Mouse (Mus musculus) leukemia stem cell, adult 10-12 weeks (primary cell): ENCODE measurements around the gene Tedc1. TPM values are rescaled to one million over a fixed set of nuclear protein-coding genes. Genes with fewer than 3 reads are reported as not detected.

Experiments
- polyA plus RNA-seq: library from polyadenylated mRNA; stranded (reverse); fragments of >175 nt; gene quantifications from 2 replicates; pipeline ENCODE4 v1.2.3, GENCODE M21; 2012; ENCODE audit warnings: low replicate concordance

Gene Tedc1
- 22.7 and 39.4 TPM in 2 replicates for polyA plus RNA-seq

DNA sequence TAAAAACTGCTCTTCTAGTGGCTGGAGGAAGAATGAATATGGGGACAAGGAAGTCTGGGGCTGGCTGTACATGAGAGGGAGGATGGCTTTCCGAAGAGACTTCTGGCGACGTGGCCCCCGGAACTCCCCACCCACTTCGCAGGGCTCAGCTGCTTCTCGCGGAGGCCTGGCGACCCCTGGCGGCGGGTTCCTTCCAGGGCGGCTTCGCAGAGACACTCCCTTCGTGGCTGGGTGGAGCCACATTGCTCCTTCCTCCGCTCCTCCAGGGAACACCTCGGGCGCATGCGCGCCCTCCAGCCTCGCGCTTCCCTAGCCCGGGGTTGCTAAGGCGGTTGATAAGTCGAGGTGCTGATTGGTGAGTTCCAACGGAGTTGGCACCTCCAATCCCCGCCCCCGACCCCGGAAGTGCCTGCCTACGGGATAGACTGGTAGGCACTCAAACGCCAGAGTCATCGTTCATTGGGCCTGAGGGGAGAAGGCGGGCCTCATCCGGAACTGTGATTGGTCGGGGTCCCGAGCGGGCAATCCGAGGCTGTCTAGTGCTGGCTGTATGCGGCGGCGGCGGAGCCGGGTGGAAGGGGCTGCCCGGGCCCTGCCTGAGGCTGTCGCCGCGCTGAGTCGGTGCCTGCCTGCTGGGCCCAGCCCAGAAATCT, at the start of gene Tedc1:
Gene Tedc1, plus strand, starts transcription at position 535 of the 653 bp plus-strand sequence.

DNA sequence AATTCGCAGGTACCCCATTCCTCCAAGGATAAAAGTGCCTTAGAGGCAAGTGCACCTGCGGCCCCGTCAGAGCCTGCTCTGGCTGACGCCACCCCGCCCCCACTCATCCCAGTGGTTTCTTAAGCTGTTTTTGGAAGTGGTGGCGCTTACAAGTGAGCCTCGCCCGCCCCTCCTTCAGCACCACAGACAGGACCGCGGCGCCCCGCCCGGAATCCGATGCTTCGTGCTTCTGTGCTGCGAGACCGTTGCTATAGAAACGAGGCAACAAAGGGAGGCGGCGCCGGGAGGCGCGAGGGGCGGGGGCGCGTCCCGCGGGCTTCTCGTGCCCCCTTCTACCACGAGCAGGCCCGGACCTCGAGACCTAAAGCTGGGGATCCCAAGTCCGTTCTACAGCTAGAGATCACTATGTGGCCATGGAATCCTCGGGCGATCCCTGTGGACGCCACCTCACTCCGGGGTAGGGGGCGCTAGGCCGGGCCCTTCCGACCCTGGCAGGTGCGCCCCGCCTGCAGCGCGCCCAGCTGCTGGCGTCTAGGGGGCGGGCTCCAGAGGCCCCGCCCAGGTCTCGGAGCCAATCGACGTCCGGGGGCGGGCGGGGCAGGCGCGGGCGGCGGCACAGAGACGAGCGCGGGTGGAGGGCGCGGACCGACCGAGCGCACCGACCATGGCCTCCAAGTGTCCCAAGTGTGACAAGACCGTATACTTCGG, 16.2 kb upstream of the Tedc1 start, which contains the start of gene Crip2:
Gene Crip2, plus strand, starts transcription at position 329 of the 708 bp plus-strand sequence.

DNA sequence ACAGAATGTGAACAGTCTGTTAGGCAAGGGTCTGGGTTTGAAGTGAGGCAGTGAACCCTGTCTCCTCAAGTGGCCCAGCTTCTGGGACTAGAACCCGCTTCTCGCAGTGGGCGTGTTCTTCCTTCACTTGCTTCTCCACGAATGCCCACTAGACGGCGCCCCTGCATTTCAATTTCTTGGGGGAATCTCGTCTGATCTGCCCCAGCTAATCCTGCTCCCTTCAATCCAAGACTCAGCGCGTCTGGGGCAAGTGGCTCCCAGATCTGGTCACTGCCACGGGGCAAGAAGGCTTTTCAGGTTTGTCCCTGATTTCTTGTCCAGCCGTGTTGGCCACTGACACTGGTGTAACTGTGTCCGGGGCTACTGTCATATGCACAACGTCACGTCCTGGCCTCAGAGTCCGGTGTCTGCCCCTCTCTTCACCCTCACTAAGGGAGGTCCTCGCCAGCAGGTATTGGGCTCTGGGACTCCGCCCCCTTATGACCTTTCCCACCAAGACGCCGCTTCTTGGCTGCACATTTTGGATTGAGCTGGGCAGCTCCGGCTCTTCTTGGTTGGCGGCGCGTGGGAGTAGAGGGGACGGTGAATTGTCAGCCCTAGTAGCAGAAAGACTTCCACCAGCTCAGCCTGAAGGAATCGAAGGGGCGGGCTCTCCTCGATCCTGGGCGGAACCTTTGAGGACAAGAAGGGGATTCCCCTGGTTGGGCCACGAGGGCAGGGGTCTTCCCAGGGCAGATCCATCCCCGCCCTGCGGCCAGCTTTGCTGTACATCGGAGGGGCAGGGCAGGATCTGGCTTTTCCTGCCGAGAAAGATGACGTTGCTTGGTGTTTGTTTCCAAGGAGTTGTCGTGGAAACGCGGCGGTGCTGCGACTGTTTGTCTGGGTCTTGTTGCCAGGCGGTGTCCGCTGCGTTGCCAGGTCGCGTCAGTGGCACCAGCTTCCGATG, 9.8 kb upstream of the Tedc1 start, which contains the start of gene Crip1:
Gene Crip1, plus strand, starts transcription at position 205 of the 946 bp plus-strand sequence.

DNA sequence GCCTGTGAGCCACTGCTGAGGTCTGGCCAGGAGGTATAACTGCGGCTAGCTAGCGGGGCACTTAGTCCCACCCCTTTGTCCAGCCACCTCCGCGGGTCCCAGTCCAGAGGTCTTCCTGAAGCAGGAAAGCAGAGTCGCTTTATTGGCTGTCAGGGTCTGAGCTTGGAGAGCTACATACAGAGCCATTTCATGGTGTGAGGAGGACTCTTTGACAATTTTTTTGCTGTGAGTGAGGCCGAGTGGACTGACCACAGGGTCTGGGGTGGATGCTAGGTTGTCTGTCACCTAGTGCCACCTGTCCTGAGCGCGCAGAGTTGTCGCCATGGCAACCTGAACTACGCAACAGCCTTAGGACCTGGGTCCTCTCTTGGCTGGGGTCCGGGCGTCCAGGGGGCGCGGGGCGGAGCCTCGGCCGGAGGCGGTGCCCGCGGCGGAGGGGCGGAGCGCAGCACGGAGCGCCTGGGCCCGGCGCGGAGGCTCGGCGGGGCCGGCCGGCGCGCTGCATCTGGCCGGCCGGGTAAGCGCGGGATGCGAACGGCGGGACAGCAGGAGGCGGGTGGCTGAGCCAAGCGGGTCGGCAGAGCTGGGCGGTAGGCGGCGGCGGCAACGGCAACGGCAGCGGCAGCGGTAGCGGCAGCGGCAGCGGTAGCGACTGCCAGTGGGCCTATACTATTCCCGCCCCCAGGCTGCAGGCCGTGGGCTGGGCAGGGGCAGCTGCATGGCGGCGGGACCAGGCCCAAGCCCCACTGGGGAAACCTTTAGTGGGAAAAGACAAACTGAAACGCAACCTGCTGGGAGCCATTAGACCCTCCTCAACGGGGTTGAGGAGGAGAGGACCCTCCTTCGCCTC, 29.4 kb downstream of the Tedc1 start, which contains the start of gene Tmem121:
Gene Tmem121, plus strand, starts transcription at position 489 of the 850 bp plus-strand sequence.

Other genes with a start within 250 kb of the Tedc1 start
- 0.69 and 1.1 TPM in 2 replicates for gene Jag2, start 226.6 kb upstream of the Tedc1 start, polyA plus RNA-seq
- gene Nudt14, start 214.3 kb upstream of the Tedc1 start, polyA plus RNA-seq = 2.9 and 5.3 TPM in 2 replicates
- gene Btbd6, start 179.9 kb upstream of the Tedc1 start, polyA plus RNA-seq = 48.7 and 111 TPM in 2 replicates
- gene Brf1, start 155.7 kb upstream of the Tedc1 start, polyA plus RNA-seq = 27.5 and 38.0 TPM in 2 replicates
- 19.1 and 21.8 TPM in 2 replicates for gene Pacs2, start 141.9 kb upstream of the Tedc1 start, polyA plus RNA-seq
- 0.52 TPM in 1 of 2 replicates, not detected in the other for gene Tex22, start 81.9 kb upstream of the Tedc1 start, polyA plus RNA-seq
- 201 and 241 TPM in 2 replicates for gene Mta1, start 58.1 kb upstream of the Tedc1 start, polyA plus RNA-seq
- gene Crip2, start 16.2 kb upstream of the Tedc1 start, polyA plus RNA-seq = 323 and 454 TPM in 2 replicates
- 52.7 and 79.4 TPM in 2 replicates for gene Crip1, start 10.1 kb upstream of the Tedc1 start, polyA plus RNA-seq
- gene Tmem121, start 29.5 kb downstream of the Tedc1 start, polyA plus RNA-seq = 1.2 and 3.0 TPM in 2 replicates